Mouse (Mus musculus): Measurements from ENCODE around the gene Lmna. TPM values are rescaled to one million over a fixed set of nuclear protein-coding genes. Genes with fewer than 3 reads are reported as not detected.

Lmna gene
- total RNA-seq, 2 experiments from 2014 or later, result 106 to 137 TPM

GRCm38 (mm10) chr3:88454762-88455587 lies 54.8 kb downstream of the Lmna start:
- DNase-seq (ENCODE audit: low spot score in 2 of 2), result no peak

- no peak for DNase-seq (ENCODE audit: low spot score in 2 of 2)
These were observed 55.8 kb downstream of the Lmna start for GRCm38 (mm10) chr3:88453986-88454385.

- DNase-seq (ENCODE audit: low spot score in 2 of 2), result no peak
These were observed 56.4 kb downstream of the Lmna start for GRCm38 (mm10) chr3:88453369-88453768.

- DNase-seq (ENCODE audit: low spot score in 2 of 2), result no peak
These were observed 57.0 kb downstream of the Lmna start for GRCm38 (mm10) chr3:88452716-88453115.

GRCm38 (mm10) chr3:88452246-88452645 lies 57.5 kb downstream of the Lmna start:
- DNase-seq (ENCODE audit: low spot score in 2 of 2), result no peak

GRCm38 (mm10) chr3:88450379-88451131 lies 59.2 kb downstream of the Lmna start:
- DNase-seq (ENCODE audit: low spot score in 2 of 2), result no peak

- peak in 1 of 2 experiments; percentile 52 for DNase-seq (ENCODE audit: low spot score in 2 of 2)
These were observed 60.2 kb downstream of the Lmna start for GRCm38 (mm10) chr3:88449395-88450023.

GRCm38 (mm10) chr3:88448443-88448842 lies 61.3 kb downstream of the Lmna start:
- DNase-seq (ENCODE audit: low spot score in 2 of 2), result no peak

- DNase-seq (ENCODE audit: low spot score in 2 of 2), result no peak
These were observed 62.0 kb downstream of the Lmna start for GRCm38 (mm10) chr3:88447676-88448183.

GRCm38 (mm10) chr3:88446471-88447123 lies 63.2 kb downstream of the Lmna start:
- DNase-seq (ENCODE audit: low spot score in 2 of 2), result no peak

- DNase-seq (ENCODE audit: low spot score in 2 of 2), result no peak
These were observed 66.9 kb downstream of the Lmna start for GRCm38 (mm10) chr3:88442888-88443287.

- DNase-seq (ENCODE audit: low spot score in 2 of 2), result no peak
These were observed 67.3 kb downstream of the Lmna start for GRCm38 (mm10) chr3:88442488-88442887.

- DNase-seq (ENCODE audit: low spot score in 2 of 2), result peak in 1 of 2 experiments; percentile 44
These were observed 69.0 kb downstream of the Lmna start for GRCm38 (mm10) chr3:88440500-88441381.

GRCm38 (mm10) chr3:88439582-88439981 lies 70.2 kb downstream of the Lmna start:
- no peak for DNase-seq (ENCODE audit: low spot score in 2 of 2)

- DNase-seq (ENCODE audit: low spot score in 2 of 2), result no peak
These were observed 72.3 kb downstream of the Lmna start for GRCm38 (mm10) chr3:88437454-88437853.

GRCm38 (mm10) chr3:88436395-88437201 lies 73.2 kb downstream of the Lmna start:
- DNase-seq (ENCODE audit: low spot score in 2 of 2), result peak; percentile 66 to 69

- no peak for DNase-seq (ENCODE audit: low spot score in 2 of 2)
These were observed 74.2 kb downstream of the Lmna start for GRCm38 (mm10) chr3:88435515-88435914.

All from adrenal gland, adult 18-20 months (tissue).